Mouse (Mus musculus) mammary gland, adult 2 months (tissue): Measurements from ENCODE around the gene Rps15. TPM values are rescaled to one million over a fixed set of nuclear protein-coding genes. Genes with fewer than 3 reads are reported as not detected.

Experiments used
- polyA plus RNA-seq: library from polyadenylated mRNA; depleted of rRNA; stranded (reverse); fragments of >200 nt; gene quantifications from 2 replicates; pipeline ENCODE4 v1.2.3, GENCODE M21; 2012; ENCODE audit warnings: low replicate concordance; rRNA removed

The Rps15 gene
- polyA plus RNA-seq = 1,242 and 1,668 TPM in 2 replicates

DNA sequence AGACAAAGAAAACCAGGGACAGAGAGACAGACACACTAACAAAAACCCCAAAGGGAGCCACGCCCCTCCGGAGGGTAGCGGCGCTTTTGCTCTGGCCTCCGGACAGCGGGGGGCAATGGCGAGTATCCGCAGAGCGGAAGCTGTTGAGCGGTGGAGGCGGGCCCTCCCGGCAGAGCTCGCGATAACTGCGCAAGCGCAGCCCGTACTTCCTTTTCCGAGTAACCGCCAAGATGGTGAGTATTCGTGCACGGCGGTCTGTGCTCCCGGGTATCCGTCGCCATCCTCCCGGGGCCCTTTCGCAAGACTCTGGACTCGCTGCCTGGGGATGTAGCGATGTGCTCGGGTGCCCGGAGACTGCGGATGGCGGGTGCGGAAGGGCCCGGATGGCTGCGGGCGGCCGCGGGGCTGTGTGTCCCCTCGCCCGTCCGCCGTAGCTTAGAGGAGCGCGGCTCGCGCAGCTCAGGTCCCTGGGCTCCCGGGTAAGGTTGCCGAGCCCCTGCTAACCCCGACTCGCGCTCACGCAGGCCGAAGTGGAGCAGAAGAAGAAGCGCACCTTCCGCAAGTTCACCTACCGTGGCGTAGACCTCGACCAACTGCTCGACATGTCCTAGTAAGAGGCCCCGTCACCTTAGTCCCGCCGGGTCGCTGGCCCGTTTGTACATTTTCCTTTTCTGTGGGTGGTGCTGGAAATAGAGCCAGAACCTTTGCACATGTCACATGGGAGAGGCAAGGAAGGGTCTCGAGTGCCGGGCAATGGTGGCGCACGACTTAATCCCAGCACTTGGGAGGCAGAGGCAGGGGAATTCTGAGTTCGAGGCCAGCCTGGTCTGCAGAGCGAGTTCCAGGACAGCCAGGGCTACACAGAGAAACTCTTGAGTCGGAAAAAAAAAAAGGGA, at the start of gene Rps15:
Rps15 (plus strand) TSS at position 203 of the 896 bp plus-strand sequence.

DNA sequence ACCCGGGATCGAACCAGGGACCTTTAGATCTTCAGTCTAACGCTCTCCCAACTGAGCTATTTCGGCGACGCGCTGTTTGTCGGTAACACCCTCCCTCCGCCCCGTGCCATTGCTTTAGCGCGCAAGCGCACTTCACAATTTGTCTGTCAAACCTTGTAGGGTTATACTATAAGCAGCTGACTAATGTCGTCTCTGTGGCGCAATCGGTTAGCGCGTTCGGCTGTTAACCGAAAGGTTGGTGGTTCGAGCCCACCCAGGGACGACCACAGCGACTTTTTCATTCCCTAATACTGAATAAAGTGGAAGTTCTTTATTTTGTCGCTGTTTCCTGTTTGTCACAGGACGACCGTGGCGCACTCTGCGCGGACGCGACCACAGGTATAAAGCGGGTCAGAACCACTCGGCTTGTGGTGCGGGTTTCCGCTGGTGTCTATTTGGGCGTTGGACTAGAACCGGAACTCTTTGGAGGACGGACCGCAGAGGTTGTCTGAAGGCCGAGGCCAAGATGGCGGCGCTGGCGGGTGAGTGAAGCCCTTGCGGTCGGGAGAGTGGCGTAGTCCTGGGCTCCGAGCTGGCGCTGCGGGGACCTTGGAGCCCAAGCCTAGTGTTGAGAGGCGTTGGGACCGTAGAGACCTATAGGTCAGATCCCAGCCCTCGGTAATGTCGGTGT, 43.1 kb upstream of the Rps15 start, which contains the start of gene Ndufs7:
Ndufs7 (plus strand) TSS at position 151 of the 670 bp plus-strand sequence.

GRCm38 (mm10) chr10:80260642-80261584, 31.3 kb upstream of the Rps15 start, which contains the start of the genes Gamt and Dazap1:
Gamt (minus strand) TSS chr10:80261012.
Dazap1 (plus strand) TSS chr10:80261486.

DNA sequence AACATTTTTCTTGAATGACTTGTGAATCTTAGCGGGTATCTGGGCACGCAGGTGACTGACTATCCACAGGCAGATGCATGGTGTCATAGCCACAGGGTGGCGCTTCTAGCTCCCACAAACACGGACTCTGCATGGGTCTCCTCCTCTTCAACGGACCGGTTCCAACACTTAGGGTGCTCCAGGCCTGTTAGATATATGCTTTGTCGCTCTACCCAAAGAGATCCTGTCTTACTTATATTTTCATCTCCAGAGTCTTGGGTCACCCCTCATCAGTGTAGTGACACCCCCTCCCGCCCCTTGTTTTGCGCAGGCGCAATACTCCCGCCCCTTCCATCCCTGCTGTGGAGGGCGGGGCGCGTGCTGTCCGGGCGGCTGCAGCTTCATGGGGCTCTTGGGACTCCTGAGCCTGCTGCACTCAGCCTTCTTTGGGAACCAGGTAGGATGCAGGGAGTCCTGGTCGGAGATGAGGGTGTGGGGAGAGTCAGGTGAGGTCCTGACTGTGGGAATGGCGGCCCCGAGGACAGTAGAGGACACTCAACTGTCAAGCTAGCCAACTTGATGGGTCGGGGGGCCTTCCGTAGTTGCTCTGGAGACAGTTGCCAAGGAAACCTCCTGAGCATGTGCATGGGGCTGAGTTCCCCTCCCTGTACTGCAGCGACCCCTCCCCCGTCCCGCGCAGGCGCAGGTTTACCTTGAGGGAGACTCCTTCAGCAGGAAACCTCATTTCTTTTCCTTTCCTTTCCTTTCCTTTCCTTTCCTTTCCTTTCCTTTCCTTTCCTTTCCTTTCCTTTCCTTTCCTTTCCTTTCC, 3.6 kb downstream of the Rps15 start, which contains the start of gene Apc2:
Apc2 (plus strand) TSS at position 360 of the 808 bp plus-strand sequence.

GRCm38 (mm10) chr10:80320340-80320760, 28.1 kb downstream of the Rps15 start, which contains the start of gene 2310011J03Rik:
2310011J03Rik (minus strand) TSS chr10:80320537.

GRCm38 (mm10) chr10:80329273-80330081, 37.2 kb downstream of the Rps15 start, which contains the start of the genes Pcsk4 and Reep6:
Pcsk4 (minus strand) TSS chr10:80329498.
Reep6 (plus strand) TSS chr10:80329953.

Other genes starting within 250 kb of the Rps15 start
- gene Gpx4, start 245.3 kb upstream of the Rps15 start, polyA plus RNA-seq = 1,265 and 1,308 TPM in 2 replicates
- 106 and 161 TPM in 2 replicates for gene Sbno2, start 186.9 kb upstream of the Rps15 start, polyA plus RNA-seq
- 164 and 186 TPM in 2 replicates for gene Stk11, start 176.7 kb upstream of the Rps15 start, polyA plus RNA-seq
- 1,044 and 2,712 TPM in 2 replicates for gene Atp5d, start 153.8 kb upstream of the Rps15 start, polyA plus RNA-seq
- 27.7 and 53.0 TPM in 2 replicates for gene Cbarp, start 151.6 kb upstream of the Rps15 start, polyA plus RNA-seq
- 83.5 and 239 TPM in 2 replicates for gene Midn, start 144.2 kb upstream of the Rps15 start, polyA plus RNA-seq
- gene Cirbp, start 126.5 kb upstream of the Rps15 start, polyA plus RNA-seq = 93.4 and 153 TPM in 2 replicates
- 11.7 and 15.0 TPM in 2 replicates for gene 1600002K03Rik, start 119.5 kb upstream of the Rps15 start, polyA plus RNA-seq
- gene Efna2, start 113.0 kb upstream of the Rps15 start, polyA plus RNA-seq = 5.0 and 12.1 TPM in 2 replicates
- gene Mum1, start 66.0 kb upstream of the Rps15 start, polyA plus RNA-seq = 45.9 and 46.8 TPM in 2 replicates
- 857 and 948 TPM in 2 replicates for gene Ndufs7, start 43.3 kb upstream of the Rps15 start, polyA plus RNA-seq
- 41.6 and 54.2 TPM in 2 replicates for gene Gamt, start 31.4 kb upstream of the Rps15 start, polyA plus RNA-seq
- gene Dazap1, start 31.0 kb upstream of the Rps15 start, polyA plus RNA-seq = 40.3 and 92.4 TPM in 2 replicates
- gene Apc2, start 3.5 kb downstream of the Rps15 start, polyA plus RNA-seq = 1.4 and 1.9 TPM in 2 replicates
- 57.6 and 67.1 TPM in 2 replicates for gene 2310011J03Rik, start 28.1 kb downstream of the Rps15 start, polyA plus RNA-seq
- 18.9 and 31.0 TPM in 2 replicates for gene Pcsk4, start 37.0 kb downstream of the Rps15 start, polyA plus RNA-seq
- gene Reep6, start 37.5 kb downstream of the Rps15 start, polyA plus RNA-seq = 17.8 and 36.0 TPM in 2 replicates
- 47.3 and 58.2 TPM in 2 replicates for gene Adamtsl5, start 56.0 kb downstream of the Rps15 start, polyA plus RNA-seq
- 2.2 and 3.0 TPM in 2 replicates for gene Plk5, start 64.0 kb downstream of the Rps15 start, polyA plus RNA-seq
- 13.8 and 47.5 TPM in 2 replicates for gene Mex3d, start 95.2 kb downstream of the Rps15 start, polyA plus RNA-seq
- 134 and 161 TPM in 2 replicates for gene Mbd3, start 107.1 kb downstream of the Rps15 start, polyA plus RNA-seq
- gene Uqcr11, start 114.4 kb downstream of the Rps15 start, polyA plus RNA-seq = 1,950 and 2,616 TPM in 2 replicates
- 78.7 and 199 TPM in 2 replicates for gene Tcf3, start 141.2 kb downstream of the Rps15 start, polyA plus RNA-seq
- not detected in 2 replicates for gene Onecut3, start 202.4 kb downstream of the Rps15 start, polyA plus RNA-seq
- 0.05 and 0.06 TPM in 2 replicates for gene Atp8b3, start 246.7 kb downstream of the Rps15 start, polyA plus RNA-seq